Mouse (Mus musculus) megakaryocyte, embryonic 14.5 days (primary cell): ENCODE measurements around the gene Slc39a11. TPM values are rescaled to one million over a fixed set of nuclear protein-coding genes. Genes with fewer than 3 reads are reported as not detected.

Experiments
- H3K27me3 ChIP-seq: replicated peaks from 2 replicates; pipeline ENCODE3; 2012; ENCODE audit warnings: inconsistent platforms
- H3K36me3 ChIP-seq: replicated peaks from 2 replicates; pipeline ENCODE3; 2012; ENCODE audit warnings: low read length, inconsistent platforms, mixed read lengths
- H3K4me1 ChIP-seq: 2 replicates; pipeline ENCODE4 v1.6.1; 2012; ENCODE audit warnings: inconsistent platforms
- H3K4me3 ChIP-seq: replicated peaks from 2 replicates; pipeline ENCODE3; 2012; ENCODE audit warnings: moderate library complexity, mild to moderate bottlenecking, inconsistent platforms
- H3K9me3 ChIP-seq: 2 replicates; pipeline ENCODE4 v1.6.1; 2012; ENCODE audit warnings: inconsistent platforms
- FLI1 ChIP-seq: IDR thresholded peaks from 2 replicates; pipeline ENCODE4 v1.6.1; 2012; ENCODE audit warnings: low read length, inconsistent platforms, mixed read lengths
- GATA1 ChIP-seq: IDR thresholded peaks from 3 replicates; pipeline ENCODE4 v1.6.1; 2012; ENCODE audit warnings: mixed read lengths, low read length, inconsistent platforms, borderline replicate concordance
- polyA plus RNA-seq: library from polyadenylated mRNA; stranded (reverse); fragments of >175 nt; gene quantifications from 2 replicates; pipeline ENCODE4 v1.2.3, GENCODE M21; 2012; ENCODE audit warnings: low replicate concordance; ENCODE audit not compliant: insufficient read depth

Slc39a11 gene
- polyA plus RNA-seq, 1 experiment, result 20.6 TPM

DNA sequence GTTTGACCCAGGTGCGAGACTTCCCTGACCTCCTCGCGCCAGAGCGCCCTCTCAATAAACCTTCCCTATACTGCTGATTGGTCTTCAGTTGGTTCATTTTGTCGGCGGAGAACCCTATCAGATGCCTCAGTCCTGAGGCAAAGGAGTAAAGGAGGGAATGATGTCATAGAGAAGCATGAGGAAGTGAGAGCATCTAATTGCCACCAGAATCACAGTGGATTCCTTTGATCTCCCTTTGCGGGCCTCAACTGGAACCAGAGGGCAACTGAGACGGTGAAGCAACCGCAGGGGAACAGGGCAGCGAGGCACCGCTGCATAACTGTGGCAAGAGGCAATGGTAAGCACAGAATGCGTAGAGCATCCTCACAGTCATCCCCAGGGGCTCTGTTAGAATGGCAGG, 11.2 kb downstream of the Slc39a11 start:
- H3K27me3 ChIP-seq, result peaks cover 10% of the 10 kb centered on the region

DNA sequence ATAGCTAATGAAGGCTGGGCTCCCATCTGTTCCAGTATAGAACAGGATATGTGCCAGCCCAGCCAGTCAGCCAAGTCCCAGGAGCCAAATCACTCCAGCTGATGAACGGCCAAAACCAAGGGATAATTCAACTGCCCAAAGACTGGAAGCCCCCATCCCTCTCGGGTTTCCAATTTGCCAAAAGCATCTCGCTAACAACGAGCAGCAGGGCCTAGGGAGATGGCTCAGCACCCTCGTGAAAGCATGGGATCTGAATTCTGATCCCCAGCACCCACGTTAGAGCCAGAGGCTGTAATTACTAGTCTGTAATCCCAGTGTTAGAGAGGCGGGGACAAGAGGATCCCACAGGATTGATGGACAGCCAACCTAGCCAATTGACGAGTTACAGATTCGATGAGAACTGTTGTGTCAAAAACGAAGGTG, 15.2 kb downstream of the Slc39a11 start:
- no peaks in the 10 kb centered on the region for H3K4me1 ChIP-seq
- no peak for TF ChIP-seq GATA1
- TF ChIP-seq FLI1, result no peak
- no peak overlapping the region for H3K4me3 ChIP-seq
- H3K36me3 ChIP-seq, result no peaks in the 10 kb centered on the region
- H3K27me3 ChIP-seq, result peaks cover 14% of the 10 kb centered on the region
- H3K9me3 ChIP-seq, result peaks cover 40% of the 10 kb centered on the region

More for the DNA sequence above, 11.2 kb downstream of the Slc39a11 start:
- no peaks in the 10 kb centered on the region for H3K36me3 ChIP-seq
- H3K4me1 ChIP-seq, result peaks cover 7% of the 10 kb centered on the region
- peaks cover 52% of the 10 kb centered on the region for H3K9me3 ChIP-seq
- TF ChIP-seq GATA1 (no peak), FLI1 (no peak)
- no peak overlapping the region for H3K4me3 ChIP-seq

DNA sequence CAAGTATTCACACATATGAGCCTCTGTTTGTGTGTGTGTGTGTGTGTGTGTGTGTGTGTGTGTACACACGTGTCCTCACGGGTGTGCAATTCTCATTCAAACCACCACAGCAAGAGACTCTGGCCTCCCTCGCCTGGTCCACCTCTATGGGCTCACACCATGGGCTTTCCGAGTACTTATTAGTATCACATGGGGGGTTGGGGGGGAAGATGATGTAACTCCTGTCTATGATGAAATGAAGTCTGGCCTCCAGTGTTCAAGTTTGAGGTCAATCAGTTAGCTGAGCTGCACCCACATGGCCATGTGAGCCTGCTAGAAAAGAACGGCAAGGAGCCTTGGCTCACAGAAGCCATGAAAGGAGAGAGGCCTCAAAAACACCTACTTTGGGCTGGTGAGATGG, 16.5 kb downstream of the Slc39a11 start:
- Histone ChIP-seq H3K36me3 (no peaks in the 10 kb centered on the region), H3K4me1 (no peaks in the 10 kb centered on the region), H3K27me3 (peaks cover 16% of the 10 kb centered on the region), H3K9me3 (peaks cover 27% of the 10 kb centered on the region), H3K4me3 (no peak overlapping the region)
- no peak for TF ChIP-seq FLI1
- no peak for TF ChIP-seq GATA1

DNA sequence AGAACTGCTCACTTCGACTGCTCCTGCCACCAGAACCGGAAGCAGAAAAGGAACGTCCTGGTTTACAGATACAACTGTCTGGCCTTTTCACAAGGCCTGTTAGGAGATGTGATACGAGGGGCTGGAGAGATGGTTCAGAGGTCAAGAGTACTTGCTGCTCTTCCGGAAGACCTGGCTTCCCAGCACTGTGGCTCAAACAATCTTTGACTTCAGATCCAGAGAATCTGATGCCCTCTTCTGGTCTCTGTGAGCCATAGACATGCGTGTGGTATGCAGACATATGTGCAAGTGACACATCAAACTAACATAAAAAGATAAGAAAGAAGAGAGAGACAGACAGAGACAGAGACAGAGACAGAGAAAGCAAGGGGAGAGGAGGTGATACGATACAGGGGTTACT, 17.6 kb downstream of the Slc39a11 start:
- H3K4me1 ChIP-seq, result no peaks in the 10 kb centered on the region
- peaks cover 17% of the 10 kb centered on the region for H3K27me3 ChIP-seq
- no peak overlapping the region for H3K4me3 ChIP-seq
- peaks cover 18% of the 10 kb centered on the region; the same call in 1 of the 2 replicates for H3K9me3 ChIP-seq
- H3K36me3 ChIP-seq, result no peaks in the 10 kb centered on the region
- no peak for TF ChIP-seq FLI1
- no peak for TF ChIP-seq GATA1

DNA sequence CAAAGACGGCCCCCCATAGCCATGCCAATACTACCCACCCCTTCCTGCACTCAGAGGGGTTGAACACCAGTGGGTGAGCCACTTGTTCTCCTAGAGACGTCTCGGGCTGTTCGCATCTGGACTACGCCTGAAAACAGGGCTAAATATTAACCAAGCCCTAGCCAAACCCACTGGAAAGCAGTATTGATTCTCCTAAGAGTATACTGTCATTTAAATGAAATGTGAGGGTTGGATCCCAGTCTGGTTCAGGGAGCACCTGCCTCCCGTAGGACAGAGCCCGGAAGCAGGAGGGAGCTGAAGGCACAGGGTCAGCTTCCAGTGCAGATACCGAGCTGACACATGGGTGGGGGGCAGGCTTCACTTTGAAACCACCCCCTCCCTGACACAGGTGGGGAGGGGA, 18.0 kb downstream of the Slc39a11 start:
- TF ChIP-seq FLI1 (no peak), GATA1 (no peak)
- Histone ChIP-seq H3K4me3 (no peak overlapping the region), H3K4me1 (no peaks in the 10 kb centered on the region), H3K9me3 (peaks cover 17% of the 10 kb centered on the region; the same call in 1 of the 2 replicates), H3K36me3 (no peaks in the 10 kb centered on the region), H3K27me3 (peaks cover 17% of the 10 kb centered on the region)

DNA sequence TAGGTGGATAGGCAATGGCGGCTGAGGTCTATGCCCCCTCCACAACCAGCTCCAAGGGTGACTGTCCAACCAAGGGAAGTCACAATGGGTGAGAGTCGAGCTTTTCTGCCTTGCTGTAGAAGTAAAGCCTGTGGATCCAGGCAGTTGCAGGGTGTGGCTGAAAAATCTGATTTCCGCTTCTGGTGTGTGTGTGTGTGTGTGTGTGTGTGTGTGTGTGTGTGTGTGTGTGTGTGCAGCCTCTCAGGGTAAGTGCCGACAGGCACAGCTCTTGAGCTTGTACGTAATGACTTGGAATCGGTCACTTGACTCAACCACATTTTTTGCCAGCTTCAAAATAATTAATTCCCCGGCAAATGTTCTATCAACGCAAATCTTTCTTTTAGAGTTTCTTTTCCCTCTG, 18.6 kb downstream of the Slc39a11 start:
- H3K9me3 ChIP-seq, result peaks cover 14% of the 10 kb centered on the region; the same call in 1 of the 2 replicates
- no peaks in the 10 kb centered on the region for H3K36me3 ChIP-seq
- peaks cover 17% of the 10 kb centered on the region for H3K27me3 ChIP-seq
- no peak overlapping the region for H3K4me3 ChIP-seq
- TF ChIP-seq GATA1 (no peak), FLI1 (no peak)
- H3K4me1 ChIP-seq, result no peaks in the 10 kb centered on the region

DNA sequence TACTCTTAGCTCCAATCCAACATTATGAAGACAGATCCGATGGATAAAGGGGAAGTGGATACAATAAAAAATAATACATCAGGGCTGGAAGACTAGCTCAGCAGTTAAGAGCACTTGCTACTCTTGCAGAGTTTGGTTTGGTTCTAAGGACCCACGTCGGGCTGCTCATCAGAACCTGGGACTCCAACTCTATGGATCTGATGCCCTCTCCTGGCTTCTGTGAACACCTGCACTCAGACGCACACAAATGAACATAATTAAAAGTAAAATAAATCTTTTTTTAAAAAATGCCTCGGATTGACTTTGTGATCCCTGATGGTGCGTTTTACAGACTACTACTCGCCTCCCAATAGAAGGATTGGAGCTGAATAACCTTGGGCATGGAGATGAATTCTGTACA, 19.2 kb downstream of the Slc39a11 start:
- no peaks in the 10 kb centered on the region for H3K4me1 ChIP-seq

DNA sequence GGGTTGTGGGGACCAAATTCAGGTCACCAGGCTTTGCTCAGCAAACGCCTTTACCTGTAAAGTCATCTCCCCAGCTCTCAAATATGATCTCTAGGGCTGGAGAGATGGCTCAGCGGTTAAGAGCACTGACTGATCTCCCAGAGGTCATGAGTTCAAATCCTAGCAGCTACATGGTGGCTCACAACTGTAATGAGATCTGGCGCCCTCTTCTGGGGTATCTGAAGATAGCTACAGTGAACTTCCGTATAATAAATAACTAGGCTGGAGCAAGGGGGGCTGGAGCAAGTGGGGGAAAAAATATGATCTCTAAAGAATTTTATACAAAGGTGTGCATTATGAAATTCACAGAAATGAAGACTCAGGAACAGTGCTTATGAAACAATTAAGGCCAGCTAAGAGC, 22.1 kb downstream of the Slc39a11 start:
- Histone ChIP-seq H3K4me3 (no peak overlapping the region), H3K9me3 (no peaks in the 10 kb centered on the region), H3K36me3 (no peaks in the 10 kb centered on the region), H3K4me1 (no peaks in the 10 kb centered on the region), H3K27me3 (peaks cover 24% of the 10 kb centered on the region)
- no peak for TF ChIP-seq FLI1

More for the DNA sequence above, 19.2 kb downstream of the Slc39a11 start:
- Histone ChIP-seq H3K36me3 (no peaks in the 10 kb centered on the region), H3K9me3 (peaks cover 11% of the 10 kb centered on the region; the same call in 1 of the 2 replicates), H3K4me3 (no peak overlapping the region), H3K27me3 (peaks cover 17% of the 10 kb centered on the region)
- no peak for TF ChIP-seq GATA1
- TF ChIP-seq FLI1, result no peak

DNA sequence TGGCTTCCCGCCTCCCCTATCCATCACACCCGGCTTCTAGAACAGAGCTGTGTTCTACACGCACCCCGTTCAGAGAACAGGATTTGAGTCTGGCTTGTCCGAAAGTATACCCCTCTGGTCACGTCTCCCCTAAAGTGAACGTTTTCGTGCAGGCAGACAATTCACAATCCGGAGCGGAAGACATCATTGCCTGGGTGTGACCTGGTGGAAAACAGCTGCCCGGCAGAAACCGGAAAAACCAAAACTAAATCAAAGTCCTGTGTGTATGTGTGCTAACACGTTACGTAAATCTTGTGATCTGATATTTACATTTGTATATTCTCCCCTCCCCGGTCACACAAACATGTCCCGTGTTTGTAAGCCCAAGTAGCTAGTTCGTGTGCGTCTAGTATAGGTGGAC, 24.4 kb downstream of the Slc39a11 start:
- TF ChIP-seq FLI1 (no peak), GATA1 (no peak)
- Histone ChIP-seq H3K9me3 (no peaks in the 10 kb centered on the region), H3K36me3 (no peaks in the 10 kb centered on the region), H3K27me3 (peaks cover 35% of the 10 kb centered on the region), H3K4me1 (no peaks in the 10 kb centered on the region; the same call in 1 of the 2 replicates), H3K4me3 (no peak overlapping the region)

DNA sequence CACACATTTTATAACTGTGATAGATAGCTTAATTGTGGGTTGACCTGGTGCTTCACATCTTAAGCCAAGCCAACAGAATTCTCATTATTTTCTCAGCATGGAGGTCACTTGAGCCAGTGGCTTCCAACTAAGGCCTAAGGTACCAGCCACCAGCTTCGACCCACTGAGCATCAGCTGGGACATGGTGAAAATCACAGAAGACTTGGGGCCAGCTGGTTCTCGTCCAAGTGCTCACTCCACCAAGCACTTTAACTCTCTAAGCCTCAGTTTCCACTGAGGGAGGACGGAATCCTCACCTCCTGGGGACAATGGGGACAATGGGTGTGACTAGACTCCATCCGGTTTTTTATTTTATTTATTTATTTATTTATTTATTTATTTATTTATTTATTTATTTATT, 27.9 kb downstream of the Slc39a11 start:
- H3K4me3 ChIP-seq, result no peak overlapping the region
- H3K9me3 ChIP-seq, result no peaks in the 10 kb centered on the region
- no peak for TF ChIP-seq GATA1
- TF ChIP-seq FLI1, result no peak
- no peaks in the 10 kb centered on the region for H3K36me3 ChIP-seq
- H3K27me3 ChIP-seq, result peaks cover 62% of the 10 kb centered on the region
- H3K4me1 ChIP-seq, result peaks cover 22% of the 10 kb centered on the region

DNA sequence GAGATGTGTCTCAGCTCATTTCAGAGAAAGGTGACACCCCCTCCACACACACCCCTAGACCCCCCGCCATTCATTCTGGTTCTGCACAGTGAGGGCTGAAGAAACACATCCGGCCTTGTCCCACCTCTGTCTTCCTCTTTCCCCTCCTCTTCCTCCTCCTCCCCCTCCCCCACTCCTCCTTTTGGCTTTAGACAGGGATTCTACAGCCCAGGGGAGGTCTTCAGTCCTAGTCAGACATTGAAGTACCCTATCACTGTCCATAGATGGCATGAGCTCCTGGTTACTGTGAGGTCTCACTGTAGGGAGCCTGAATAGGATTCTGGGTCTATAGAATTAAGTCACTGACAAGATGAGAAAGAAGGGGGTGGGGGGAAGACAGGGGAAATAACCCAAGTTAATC, 28.9 kb downstream of the Slc39a11 start:
- no peaks in the 10 kb centered on the region for H3K36me3 ChIP-seq
- peaks cover 22% of the 10 kb centered on the region for H3K4me1 ChIP-seq
- no peak overlapping the region for H3K4me3 ChIP-seq
- 0 out of 2 replicates have a peak, but pooled peaks cover 3% of the 10 kb centered on the region for H3K9me3 ChIP-seq
- TF ChIP-seq FLI1, result no peak
- no peak for TF ChIP-seq GATA1
- peaks cover 67% of the 10 kb centered on the region for H3K27me3 ChIP-seq
